Mouse (Mus musculus) megakaryocyte, embryonic 14.5 days (primary cell): ENCODE results near the gene Map9.

Experiments
- FLI1 ChIP-seq: IDR thresholded peaks from 2 replicates; pipeline ENCODE4 v1.6.1; 2012; ENCODE audit warnings: low read length, inconsistent platforms, mixed read lengths
- GATA1 ChIP-seq: IDR thresholded peaks from 3 replicates; pipeline ENCODE4 v1.6.1; 2012; ENCODE audit warnings: mixed read lengths, low read length, inconsistent platforms, borderline replicate concordance

GRCm38 (mm10) chr3:82406336-82406735, 48.5 kb downstream of the Map9 start:
- TF ChIP-seq GATA1 (no peak), FLI1 (no peak)
